Mouse (Mus musculus) olfactory bulb, adult 2 months (tissue): ENCODE measurements around the gene Map3k4.

ENCODE experiments used
- CTCF ChIP-seq: fragments of 200-500 bp; IDR thresholded peaks from 2 replicates; pipeline ENCODE4 v1.5.1; 2012; ENCODE audit warnings: low read depth, mild to moderate bottlenecking, low read length, moderate library complexity; ENCODE audit not compliant: insufficient read depth
- POLR2A ChIP-seq: fragments of 200-500 bp; IDR thresholded peaks from 2 replicates; pipeline ENCODE4 v1.6.1; 2012; ENCODE audit warnings: mild to moderate bottlenecking, low read depth, low read length, moderate library complexity; ENCODE audit not compliant: insufficient read depth

DNA sequence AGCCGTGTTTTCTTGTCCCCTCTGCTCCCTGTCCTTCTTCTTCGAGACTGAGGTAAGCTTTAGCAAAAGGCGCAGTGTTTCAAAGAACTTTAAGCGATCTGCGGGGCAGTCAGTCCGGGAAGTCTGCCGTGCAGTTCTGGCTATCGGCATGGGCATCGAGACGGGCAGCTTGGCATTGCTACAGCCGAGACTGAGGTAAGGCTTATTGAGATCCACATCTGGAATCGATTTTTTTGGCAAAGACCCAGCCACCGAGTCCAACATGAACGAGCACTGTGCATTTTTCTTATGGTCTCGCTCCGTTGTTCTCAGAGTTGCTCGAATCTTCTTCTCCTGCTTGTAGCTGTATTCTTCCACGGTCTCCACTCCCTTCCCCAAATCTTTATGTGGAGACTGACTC lies 46.8 kb downstream of the Map3k4 start:
- TF ChIP-seq POLR2A (no peak), CTCF (no peak)
